Mouse (Mus musculus) CH12F3 (cell line): ENCODE results near the gene Egfl7.

Experiments used
- in situ Hi-C: fragments of 300-500 bp; cut with MboI; formaldehyde crosslinking; loops from 2 replicates; pipeline ENCODE4 v1.14.3; 2020; ENCODE audit warnings: low sequenced_read_pairs

Gene Egfl7

DNA sequence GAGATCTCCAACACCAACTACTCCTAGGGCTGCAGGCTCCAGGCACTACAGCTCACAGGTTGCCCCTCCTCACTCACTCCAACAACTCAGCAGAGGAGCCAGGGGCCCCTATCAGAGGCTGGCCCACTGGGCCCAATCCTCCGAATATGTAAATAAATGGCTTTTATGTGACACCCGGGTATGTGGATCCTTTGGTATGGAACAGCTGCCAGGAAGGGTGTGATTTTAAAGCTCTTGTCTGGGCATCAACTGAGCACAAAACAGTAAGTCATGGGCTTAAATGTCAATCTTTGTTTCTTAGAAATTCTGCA lies 56.5 kb downstream of the Egfl7 start:
- in situ Hi-C loops, result no loop called here

DNA sequence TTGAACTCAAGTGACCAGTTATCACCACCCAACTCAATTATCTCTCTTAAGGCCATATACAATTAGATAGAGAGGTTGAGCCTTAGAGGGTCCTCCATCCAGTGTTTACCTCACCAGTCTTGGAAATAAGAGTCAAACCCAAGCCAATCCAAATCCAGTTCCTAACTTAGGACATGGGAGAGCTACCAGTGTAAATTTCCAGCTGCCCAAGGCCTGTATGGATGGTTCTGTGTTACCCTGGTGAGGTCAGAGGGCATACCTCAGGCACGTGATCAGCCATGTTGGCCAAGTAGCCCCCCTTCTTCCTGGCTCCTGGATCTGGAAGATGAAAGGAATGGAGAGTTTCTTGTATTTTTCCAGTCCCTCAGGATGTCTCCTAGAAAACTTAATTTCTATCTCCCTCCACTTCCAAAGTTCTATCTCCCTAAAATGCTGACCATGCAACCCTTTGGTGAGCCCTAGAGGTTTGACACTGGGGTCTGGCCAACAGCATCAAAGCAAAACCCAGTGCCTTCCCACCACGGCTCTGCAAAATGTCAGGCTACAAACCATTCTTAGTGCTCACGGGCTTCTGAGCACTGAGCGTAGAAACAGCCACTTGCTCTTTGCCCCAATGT lies 57.6 kb downstream of the Egfl7 start:
- in situ Hi-C loops, result no loop called here

DNA sequence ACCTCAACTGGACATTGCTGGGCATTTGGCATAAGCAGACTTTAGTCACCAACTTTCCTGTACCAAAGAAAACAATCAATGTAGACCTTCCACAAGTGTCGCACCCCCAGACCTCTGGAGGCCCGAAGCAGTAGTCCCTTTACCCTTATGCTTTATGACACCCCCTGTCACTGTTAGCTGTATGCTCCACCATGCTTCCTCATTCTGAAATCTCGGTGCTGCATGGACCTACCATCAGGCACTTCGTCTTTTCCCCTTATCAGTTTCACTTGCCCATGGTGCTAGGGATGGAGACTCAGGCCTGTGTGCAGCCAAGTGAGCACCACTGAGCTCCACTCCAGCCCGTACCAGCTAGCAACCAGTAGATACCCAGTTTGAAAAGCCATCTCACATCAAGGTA lies 58.2 kb downstream of the Egfl7 start:
- in situ Hi-C loops, result no loop called here

DNA sequence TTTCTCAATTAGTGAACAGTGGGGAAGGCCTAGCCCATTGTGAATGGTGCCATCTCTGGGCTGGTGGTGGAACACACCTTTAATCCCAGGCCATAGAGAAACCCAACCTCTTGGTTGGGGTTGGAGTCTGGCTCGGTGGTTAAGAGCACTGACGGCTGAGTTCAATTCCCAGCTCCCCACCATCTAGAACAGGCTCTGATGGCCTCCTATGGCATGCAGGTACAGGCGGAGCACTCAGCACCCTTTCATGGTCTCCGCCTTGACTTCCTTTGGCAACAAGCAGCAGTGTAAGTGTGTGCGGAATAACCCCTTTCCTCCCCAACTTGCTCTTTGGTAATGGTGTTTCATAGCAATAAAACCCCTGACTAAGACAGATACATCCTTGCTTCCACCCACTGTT lies 58.8 kb downstream of the Egfl7 start:
- in situ Hi-C loops, result no loop called here

DNA sequence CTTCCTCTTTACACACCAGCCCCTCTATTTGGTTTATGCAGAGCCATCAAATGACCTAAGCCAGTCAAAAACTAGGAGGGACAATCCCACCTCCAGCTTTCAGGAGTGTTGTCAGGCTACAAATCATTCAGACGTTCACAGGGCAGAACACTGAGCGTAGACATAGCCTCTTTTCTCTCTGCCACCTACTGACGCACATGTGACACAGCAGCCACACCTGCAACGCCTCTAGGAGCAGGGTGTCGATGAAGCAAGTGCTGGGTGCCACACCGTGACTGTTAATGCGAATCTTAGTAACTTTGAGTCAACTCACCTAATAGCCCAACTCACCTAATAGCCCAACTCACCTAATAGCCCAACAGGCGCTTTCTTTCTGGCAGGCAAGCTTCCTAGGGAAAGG lies 59.3 kb downstream of the Egfl7 start:
- in situ Hi-C loops, result no loop called here

DNA sequence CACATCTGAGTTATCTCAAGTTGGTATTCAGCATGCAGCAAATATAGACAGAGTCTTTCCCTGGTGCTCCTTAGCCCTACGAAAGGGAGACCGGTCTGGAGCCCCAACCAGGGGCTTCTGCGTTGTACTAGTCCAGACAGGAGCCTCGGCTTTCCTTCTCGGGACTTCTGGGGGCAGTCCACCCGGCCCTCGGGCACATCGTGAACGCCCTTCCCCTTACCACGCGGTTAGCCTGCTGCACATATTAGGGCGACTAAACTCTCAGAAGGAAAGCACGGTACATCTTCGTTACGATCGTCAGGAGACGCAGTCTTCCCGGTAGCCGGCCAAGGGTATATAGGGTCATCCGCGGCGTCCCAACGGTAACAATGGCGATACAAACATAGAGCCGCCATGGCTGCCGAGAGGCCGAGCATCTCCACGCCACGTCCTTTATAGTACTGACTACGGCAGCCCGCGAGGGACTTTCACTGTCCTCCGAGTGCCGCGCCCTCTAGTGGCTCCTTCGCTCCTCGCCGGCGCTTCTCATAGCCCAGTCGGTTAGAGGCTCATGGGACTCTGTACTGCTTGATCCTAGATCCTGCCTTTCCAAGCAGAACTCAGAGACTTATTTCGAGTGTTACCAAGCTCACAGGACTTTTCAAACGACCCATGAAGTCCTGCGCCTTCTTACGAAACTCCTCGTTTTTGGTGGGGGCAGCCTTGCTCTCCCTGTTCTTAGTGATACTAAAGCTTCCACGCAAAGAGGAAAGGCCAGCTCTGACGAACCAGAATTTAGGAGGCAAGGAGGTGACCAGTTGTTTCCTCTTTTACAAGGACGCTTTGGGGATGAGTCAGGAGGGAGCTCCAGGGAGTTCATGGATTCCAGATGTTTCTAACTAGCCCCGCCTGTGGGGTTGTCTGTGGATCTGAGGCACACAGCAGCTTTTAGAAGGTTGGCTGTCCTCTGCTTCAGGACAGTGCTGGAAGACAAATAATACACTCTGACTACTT lies 60.3 kb downstream of the Egfl7 start:
- in situ Hi-C loops, result loop anchor here (10.0 kb wide), 1 partner anchor 395 kb away; no protein-coding TSS in a partner anchor

DNA sequence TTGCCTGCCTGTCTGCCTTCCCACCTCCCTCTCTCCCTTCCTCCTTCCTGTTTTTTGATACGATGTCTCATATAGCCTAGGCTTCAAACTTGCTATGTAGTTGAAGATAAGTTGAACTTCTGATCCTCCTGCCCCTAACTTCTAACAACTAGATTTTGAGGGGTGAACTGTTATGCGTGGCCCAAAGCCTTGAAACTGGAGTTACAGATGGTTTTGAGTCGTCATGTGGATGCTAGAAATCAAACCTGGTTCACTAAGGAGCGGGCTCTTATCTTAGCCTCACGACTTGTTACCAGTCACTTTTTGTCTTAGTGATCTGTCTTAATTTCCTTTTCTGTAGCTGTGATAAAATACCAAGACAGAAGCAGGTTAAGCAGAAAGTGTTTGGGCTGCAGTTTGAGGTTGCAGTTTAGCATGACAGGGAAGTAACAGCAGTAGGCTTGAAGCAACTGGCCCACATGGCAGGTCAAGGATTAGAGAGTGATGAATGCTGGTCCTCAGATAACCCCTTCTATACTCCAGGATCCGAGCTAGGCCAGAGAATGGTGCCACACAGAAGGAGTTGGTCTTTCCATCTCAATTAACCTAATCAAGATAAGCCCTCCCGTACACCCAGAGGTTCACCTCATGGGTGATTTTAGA lies 61.3 kb downstream of the Egfl7 start:
- in situ Hi-C loops, result loop anchor here (10.0 kb wide), 1 partner anchor 394 kb away; no protein-coding TSS in a partner anchor
